Mouse (Mus musculus): ENCODE data around the gene Trcg1.

Gene Trcg1

DNA sequence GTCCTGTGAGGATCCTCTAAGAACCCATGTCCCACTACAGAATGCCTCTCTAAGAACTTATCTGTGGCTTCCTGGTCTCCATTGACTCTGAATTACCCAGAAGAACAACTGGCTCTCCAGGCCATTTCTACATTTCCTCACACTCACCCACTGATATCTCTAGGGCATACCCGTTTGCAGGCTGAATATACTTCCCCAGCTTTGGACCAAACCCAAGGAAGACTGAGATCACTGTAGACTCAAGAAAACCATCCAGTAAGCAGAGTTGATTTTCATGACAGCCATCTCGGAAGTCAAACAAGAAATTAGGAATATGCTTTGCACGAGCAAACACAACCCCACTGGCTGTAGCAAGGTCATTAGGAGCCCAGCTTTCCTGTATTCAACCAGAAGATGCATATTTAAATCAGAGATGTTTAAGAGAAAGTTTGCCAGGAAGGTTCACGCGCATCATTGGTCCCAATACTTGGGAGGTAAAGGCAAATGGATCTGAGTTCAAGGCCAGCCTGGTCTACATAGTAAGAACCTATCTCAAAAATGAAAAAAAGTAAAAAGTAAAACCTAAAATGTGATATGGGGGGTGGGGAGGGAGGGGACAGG is 3.9 kb upstream of the Trcg1 start:
- peak; percentile 38 for DNase-seq (ENCODE audit: low read depth)

DNA sequence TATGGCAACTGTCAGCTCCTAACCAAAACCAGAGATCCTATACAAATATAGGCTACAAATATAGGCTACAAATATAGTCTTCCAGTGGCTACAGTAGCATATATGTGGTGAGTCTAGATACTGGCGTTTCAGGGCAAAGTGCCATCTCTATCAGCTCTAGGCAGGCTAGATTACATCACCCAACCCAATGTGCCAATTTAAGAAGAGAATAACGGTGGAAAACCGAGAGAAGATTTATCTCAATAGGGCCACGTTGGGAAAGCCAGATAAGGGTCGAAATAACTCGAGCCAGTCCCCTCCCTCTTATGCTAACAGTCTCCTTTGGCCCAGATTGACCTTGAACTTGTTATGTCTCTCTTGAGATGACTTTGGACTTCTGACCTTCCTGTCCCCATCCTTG is 3.2 kb upstream of the Trcg1 start:
- DNase-seq (ENCODE audit: low read depth) = peak; percentile 34

DNA sequence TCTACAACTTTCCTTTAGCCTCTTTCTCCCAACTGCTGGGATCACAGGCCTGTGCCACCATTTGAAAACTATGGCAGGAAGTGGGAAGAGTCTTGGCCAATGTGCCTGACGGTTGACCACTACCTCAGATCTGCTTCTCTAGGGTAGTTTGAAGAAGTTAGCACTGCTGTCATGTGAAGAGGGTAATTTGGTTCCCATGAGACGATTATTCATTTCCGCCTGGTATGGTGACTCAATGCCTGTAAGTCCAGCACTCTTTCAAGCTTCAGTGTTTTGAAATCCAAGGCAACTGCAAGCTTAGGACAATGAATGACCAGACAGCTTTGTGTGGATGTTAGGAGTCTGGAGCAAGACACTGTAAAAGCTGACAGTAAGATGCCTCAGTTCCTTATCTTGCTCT is 2.6 kb upstream of the Trcg1 start:
- peak; percentile 75 for DNase-seq (ENCODE audit: low read depth)

DNA sequence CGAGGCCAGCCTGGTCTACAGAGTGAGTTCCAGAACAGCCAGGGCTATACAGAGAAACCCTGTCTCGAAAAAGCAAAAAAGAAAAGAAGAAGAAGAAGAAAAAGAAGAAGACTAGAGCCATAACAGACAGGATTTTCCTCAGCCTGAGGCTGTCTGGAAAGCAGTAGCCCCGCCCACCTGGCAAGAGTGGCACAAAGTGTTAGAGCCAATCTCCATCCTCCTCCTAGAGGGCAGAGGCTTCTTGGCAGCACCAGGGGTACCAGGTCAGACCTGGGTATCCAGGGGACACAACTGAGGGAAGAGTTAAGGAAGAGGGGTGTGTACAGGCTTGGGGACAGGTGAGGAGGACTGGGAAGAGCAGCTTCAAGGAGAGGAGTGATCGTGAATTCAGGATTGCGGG is 1.3 kb downstream of the Trcg1 start:
- DNase-seq (ENCODE audit: low read depth) = peak; percentile 12

DNA sequence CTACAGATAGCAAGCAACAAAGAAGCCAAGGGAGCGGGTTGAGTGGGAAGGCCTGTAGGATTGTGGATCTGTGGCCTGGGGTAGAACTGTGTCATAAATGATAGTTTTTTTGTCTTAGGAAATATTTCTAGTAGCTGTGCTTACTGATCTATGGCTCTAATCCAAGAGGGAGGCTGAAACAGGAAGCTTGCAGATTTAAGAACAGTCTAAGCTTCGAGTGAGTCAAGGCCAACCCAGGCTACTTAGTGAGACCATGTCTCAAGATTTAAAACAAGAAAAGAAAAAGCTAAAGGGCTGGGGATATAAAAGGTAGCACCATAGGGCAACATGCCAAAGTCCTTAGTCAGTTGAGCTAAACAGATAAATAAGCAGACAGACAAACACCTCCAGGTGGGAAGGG is 1.9 kb downstream of the Trcg1 start:
- peak; percentile 10 for DNase-seq (ENCODE audit: low read depth)

DNA sequence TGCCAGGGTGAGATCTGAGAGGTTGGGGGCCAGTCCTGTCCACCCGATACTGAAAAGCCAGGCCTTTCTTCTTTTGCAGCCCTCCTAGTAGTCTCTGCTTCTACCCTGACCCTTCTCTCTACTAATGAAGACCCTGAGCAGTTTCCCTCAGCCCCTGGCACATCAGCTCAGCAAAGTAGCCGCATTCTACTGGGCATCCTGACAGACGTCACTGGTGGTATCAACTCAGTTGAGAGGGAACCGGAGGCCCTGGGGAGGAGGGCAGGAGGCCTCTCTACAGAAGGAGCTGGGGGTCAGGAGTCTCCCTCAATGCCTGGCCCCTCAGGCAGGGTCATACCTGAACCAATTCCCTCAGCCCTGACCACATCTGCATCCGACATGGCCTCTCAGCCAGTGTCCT is 4.8 kb downstream of the Trcg1 start:
- no peak for DNase-seq (ENCODE audit: low read depth)

DNA sequence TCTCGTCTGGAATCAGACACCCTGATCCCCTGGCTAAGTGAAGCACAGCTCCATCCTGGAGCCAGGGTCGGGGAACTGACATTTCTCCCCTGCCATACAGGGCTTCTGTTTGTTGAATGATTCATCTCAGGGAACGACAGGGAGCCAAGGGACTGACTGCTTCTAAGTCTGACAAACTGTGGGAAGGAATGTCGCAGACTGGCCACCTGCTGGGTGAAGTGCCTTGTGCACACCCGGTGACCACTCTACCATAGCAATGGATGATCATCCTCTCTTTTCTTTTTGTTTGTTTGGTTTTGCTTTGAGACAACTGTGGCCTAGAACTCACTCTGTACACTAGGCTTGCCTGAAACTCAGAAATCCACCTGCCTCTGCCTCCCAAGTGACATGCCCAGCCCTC is 6.6 kb downstream of the Trcg1 start:
- DNase-seq (ENCODE audit: low read depth) = no peak

DNA sequence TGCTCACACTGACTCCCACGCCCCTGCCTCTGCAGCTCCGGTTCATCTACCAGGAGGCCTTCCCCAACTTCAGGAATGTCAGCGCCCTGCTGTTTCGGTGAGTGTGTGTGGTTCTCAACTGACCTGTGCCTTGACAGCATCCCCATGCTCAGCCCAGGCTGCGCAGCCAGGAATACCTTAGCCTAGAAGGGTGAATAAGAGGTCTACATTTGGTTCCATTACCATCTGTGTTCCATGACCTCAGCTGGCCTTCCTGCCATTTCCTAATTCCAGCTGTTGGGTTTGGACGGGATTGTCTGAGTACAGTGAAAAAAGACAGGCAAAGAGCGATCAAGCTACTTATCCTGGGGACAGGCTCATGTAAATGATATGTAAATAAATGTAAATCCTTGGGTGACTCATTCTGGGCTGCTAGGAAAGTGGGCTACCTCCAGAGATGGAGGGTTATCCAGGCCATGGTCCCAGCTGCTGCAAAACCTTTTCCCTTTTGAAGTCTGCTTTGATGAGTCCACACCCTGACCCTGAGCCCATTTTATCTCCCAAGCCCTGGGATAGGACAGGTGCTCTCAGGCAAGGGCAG is 7.8 kb downstream of the Trcg1 start:
- DNase-seq (ENCODE audit: low read depth) = no peak

DNA sequence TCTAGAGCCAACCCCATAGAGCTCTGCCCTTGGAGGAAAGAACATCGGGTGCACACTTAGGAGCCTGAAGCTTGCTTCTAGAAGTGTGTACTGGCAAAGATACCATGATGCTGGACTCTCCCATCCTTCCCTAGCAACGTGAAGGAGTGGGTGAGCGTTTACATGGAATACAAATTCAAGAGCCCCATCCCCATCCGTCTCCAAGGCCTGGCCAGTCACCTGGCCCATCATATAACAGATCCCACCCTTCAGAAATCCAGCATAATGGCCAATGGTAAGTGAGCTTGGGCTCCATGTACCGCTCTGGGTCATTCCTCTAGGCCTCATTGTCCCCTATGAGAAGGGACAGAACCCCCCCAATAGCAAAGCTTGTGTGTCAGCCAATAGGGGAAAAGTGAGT is 10.1 kb downstream of the Trcg1 start:
- DNase-seq (ENCODE audit: low read depth) = no peak

DNA sequence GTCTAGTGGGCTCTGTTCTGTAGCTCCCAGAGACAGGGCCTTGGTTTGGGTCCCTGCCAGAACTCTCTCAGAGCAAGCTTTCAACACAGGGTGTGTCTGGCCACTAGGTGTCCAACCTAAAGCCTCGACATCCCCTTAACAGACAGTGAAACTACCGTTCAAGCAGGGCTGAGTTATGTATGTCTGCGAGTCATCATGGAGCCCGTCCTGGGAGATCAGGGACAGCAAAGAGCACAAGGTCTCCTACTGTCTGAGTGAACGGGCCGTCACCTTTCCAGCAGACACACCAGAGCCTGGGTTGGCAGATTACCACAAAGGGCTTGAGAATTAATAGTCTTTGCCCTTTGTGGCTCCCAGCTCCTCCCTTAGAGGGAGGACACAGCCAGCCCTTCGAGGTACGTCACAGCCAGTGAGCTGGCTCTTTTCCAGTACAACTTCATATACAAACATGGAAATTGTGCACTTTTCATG is 10.9 kb downstream of the Trcg1 start:
- peak; percentile 45 for DNase-seq (ENCODE audit: low read depth)

DNA sequence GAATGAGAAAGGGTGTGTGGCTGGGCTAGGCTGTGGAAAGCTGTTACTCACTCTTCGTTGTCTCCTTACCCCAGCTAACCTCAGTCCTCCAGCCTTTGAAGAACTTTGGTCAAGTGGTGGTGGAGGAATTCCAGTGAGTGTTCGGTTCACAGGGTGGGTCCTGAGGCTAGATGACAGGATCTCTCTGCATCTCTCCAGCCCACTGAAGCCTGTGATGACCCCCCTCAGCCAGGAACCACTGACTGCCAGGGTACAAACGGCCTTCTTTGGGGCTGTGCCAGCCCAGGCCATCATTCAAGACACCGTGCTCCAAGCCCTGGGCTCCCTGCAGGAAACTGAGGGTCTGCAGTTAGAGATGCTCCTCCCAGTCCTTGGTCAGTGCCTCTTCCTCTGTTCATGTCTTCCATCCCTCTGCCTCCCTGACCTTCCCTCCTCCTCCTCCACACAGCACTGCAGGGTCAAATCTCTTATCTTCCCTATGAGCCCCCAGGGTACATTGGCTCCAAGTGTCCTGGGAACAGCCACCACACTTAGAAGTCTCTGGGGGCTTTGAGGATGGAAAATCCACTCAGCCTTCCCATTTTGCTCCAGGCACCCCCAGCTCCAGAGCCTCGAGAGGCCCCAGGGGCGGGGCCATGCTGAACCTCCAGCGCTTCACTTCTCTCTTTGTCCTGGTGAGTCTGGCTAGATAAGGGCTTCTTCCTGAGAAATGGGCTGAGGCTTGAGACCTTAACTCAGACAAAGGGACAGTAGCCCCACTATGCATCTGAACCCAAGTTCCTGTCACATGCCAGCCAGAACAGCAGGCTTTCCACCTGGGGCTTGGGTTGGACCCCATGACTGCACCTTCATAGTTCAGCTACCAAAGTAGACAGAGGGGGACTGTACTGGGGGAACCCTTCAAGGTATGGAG is 11.9 kb downstream of the Trcg1 start:
- DNase-seq (ENCODE audit: low read depth) = no peak

DNA sequence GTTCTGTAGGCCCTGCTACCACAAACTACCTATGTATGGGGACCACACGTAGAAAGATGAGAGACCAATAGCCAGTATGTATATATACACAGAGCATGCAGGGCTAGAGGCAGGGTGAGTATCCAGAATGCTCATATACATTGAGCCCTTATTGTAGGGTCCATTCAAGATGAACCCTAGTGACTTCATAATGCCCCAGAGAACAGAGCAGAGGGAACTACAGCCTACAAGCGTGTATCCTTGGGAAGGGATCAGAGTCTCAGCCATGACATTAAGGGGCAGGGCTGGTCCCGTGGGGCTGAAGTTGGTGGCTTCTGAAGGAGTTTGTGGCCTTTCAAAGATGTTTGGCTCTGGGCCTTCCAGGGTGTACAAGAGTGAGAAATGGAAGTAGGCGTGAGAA is 13.7 kb downstream of the Trcg1 start:
- no peak for DNase-seq (ENCODE audit: low read depth)

DNA sequence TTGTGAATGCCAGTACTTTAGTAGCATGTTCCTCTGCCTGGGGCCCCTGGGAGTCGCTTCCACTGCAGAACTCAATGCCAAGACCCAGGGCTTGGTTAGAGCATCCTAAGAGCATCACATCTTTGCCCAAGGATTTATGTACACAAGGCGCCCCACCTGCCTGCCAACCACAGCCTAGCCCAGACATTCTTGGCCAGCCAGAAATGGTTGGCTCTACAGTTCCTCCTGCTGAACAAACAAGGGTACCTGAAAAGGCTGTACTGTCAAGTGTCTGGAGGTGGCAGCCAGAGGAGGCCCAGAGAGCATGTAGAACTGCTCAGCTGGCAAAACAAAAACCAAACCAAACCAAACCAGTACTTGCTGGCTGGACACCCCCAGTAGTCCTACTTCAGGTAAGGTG is 14.8 kb downstream of the Trcg1 start:
- DNase-seq (ENCODE audit: low read depth) = no peak

DNA sequence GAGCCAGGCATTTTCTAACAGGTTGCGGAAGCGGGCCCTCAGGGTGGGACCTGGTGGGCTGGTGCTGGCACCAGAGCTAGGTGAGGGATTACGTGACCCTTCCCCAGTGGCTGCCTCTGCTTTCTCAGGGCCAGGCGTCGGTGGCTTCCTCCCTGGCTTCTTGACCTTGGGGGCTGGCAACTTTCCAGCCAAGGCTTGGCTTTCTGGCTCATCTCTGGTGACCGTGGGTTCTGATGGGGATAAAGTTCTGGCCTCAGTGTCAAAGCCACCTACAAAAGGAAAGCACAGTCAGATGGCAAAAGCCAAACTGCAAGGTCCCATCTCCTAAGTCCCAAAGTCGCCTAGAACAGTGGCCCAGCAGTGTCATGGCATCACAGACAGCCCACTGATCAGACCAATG is 17.7 kb downstream of the Trcg1 start:
- no peak for DNase-seq (ENCODE audit: low read depth)

DNA sequence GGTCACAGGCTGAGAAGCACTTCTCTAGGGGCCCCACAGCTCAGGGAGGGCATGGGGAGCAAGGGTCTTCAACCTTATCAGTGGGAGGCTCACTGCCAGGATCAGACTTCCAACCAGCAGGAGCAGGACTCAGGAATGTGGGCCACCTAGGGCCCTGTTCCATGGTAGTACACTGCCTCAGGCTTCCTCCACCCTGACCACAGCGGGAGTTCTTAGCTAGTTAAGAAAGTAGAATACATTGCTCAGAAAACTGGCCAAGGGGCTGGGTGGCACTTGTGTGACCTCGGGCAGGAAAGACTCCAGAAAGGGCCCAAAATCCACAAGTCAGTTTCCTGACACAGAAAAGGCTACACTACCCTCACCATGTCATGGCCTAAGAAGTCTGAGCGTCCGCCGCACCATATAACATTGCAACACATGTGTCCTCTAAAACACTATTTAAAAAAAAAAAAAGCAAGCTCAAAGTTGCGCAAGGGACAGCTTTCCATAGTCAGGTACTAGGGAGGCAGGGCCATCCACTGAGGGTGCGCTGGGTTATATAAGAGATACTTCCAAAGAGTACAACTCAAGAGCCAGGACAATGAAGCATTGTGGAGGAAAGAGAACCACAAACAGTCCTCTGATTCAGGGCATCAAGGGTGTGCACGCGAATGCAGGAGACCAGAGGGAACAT is 18.6 kb downstream of the Trcg1 start:
- DNase-seq (ENCODE audit: low read depth) = no peak

DNA sequence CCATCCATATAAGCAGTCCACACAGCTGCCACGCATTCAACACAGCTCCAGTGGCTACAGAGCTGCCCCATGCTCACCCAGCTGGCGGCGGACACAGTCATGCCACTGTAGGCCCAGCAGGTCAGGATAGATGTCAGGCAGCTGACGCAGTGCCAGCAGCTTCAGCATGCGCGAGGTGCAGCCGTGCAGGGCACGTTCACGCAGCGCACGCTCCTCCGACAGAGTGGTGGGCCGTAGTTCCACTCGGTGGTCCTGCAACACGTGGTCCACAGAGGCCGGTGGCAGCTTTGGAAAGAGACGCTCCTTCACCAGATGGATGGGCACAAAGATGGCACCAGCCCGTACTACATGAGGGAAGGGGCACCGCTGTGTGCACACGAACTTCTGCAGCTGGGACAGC is 20.0 kb downstream of the Trcg1 start:
- no peak for DNase-seq (ENCODE audit: low read depth)

DNA sequence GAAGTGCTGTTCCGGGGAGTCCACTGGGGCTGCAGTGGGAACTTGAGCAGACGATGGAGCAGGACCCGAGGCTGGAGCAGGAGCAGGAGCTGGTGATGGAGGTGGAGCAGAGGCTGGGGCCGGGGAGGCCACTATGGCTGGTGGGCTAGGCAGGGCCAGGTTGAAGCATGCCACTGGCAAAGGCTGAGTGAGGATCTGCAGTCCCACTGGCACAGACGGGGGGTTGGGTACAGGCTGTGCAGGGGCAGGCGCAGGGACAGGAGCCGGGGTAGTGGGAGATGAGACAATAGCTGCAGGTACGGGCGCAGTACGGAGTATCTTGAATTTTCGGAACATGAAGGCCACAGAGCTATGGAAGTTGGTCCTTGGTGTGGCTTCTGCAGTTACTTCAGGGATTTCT is 20.5 kb downstream of the Trcg1 start:
- no peak for DNase-seq (ENCODE audit: low read depth)

DNA sequence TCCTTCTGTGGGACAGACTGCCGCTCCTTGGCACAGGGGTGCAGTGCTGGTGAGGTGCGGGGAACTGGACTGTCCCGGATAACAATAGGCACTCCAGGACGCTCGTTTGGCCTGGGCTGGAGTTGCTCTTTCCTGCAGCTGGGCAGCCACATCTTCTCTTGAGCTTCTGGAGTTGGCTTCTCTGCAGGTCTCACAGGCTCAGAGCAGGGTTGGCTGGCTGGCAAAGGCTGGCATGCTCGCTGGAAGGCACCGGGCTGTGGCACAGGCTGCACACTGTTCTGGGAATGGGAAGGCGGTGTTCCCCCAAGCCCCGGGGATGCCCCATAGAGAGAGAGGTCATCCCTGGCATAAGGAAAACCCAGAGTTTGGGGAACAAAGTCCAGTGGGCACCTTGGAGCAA is 21.3 kb downstream of the Trcg1 start:
- DNase-seq (ENCODE audit: low read depth) = no peak

DNA sequence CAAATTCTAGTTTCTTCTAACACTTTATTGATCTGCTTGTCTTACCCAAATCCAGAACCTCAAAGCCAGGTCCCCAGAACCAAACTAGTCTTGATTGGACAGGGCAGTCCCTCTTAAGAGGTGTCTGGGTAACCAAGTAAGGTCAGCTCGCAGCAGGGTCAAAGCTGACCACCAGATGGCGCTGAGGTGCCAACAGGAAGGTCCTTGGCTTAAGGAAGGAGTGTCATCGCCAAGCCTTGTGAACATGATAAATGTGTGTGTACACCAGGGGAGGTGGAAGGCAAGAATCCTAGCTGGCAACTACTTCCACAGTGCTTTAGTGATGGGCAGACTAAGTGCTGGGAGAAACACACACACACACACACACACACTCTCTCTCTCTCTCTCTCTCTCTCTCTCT is 23.4 kb downstream of the Trcg1 start:
- peak; percentile 95 for DNase-seq (ENCODE audit: low read depth)

DNA sequence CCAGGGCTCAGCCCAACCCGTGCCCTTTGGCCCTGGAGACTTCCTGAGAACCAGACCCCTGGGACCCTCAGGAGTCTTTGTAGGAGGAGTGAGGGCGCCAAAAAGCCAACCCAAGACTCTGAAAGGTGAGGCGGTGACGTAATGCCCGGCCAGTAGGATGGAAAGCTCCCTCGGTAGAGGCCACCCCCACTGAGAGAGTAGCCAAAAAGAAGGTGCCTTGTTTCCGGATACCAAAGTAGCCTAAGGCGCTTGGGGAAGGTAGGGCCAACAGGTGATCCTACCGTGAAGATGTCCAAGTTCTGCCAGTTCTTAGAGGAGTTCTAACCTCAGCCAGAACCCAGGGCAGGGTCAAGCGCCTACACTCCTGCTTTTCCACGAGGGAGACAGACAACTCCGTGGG is 24.6 kb downstream of the Trcg1 start:
- DNase-seq (ENCODE audit: low read depth) = no peak

DNA sequence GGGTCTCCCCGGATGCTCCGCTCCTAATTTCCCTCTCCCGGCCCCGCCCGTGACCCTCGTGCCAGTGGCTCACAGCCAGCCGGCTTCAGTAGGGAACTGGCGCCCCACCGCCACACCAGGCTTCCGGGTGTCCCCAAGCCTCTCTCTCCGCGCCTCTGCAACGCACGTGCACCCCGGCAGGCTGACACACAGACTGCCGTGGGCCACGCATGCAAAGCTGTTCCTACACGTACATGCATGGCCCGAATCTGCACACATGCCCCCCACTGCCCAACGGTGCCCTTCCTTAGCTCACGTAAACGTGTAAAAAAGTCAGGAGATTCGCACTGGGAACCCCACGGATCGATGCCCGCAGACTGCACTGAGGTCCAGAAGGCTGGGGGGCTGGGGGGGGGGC is 25.2 kb downstream of the Trcg1 start:
- no peak for DNase-seq (ENCODE audit: low read depth)

DNA sequence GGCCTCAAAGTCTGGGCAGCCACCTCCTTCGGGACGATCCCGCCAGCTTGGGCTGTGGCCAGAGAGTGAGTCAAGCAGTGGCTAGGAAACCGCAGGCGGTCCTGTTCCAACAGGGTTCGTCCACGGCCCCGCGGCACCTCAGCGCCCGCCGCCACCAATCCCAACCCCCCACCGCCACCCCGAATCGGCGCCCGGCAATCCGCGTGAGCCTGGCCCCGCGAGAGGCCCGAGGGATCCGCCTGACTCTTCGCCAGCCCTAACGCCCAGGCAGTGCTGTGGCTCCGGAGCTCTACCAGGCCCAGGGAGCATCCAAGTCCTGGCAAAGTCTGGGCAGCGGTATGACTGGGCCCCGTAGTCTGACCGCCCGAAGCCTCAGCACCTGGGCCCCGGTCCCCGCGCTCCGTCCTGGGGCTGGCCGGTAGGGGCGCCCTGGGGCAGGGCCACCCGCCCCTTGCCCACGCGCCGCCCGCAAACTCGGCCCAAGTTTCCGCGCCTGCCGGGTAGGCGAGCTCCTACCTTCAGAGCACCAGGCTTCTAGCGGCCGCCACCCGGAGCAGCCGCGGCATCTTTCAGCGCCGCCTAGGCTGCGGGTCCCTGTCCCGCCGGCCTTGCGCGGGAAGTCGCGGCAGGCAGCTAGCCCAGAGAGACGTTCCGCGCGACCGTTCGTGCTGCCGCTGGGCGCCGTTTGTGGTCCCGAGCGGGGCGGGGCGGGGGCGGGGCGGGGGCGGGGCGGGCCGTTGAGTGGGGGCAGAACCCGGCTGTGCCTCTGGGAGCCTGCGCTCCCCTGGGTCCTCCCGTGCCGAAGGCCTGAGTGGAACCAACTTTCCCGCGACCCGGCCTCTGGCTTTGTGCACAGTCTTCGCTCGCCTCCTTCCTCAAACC is 25.8 kb downstream of the Trcg1 start, which contains the start of gene 1700017B05Rik:
TSS of gene 1700017B05Rik (minus strand) at position 700 of the 882 bp plus-strand sequence.
- peak; percentile 86 for DNase-seq (ENCODE audit: low read depth)
